Mouse (Mus musculus): Measurements from ENCODE around the gene Stag2.

- TF ChIP-seq POLR2A (IDR thresholded peaks at IDR 0.05; ENCODE audit: insufficient read length, low read depth) (no peak), POLR2AphosphoS2 (IDR thresholded peaks at IDR 0.05; ENCODE audit: insufficient read length, low read depth) (no peak), MAX (IDR thresholded peaks at IDR 0.05; ENCODE audit: low read depth) (no peak)
These were observed 6.5 kb upstream of the Stag2 start for GRCm38 (mm10) chrX:42142620-42143019.

Data from myocyte (in vitro differentiated cells).